Mouse (Mus musculus): ENCODE measurements around the gene Arap2. TPM values are rescaled to one million over a fixed set of nuclear protein-coding genes. Genes with fewer than 3 reads are reported as not detected.

Arap2 gene
- polyA plus RNA-seq, 1 experiment from 2014 or later, result 1.2 TPM

GRCm38 (mm10) chr5:62765459-62765783 lies 538 bp downstream of the Arap2 start:
- Histone ChIP-seq H3K9me3 (no peaks in the 10 kb centered on the region), H3K36me3 (no peaks in the 10 kb centered on the region), H3K9ac (replicated peaks) (peak overlapping the region; percentile 65), H3K27ac (no peak overlapping the region), H3K4me2 (peak overlapping the region; percentile 85), H3K4me3 (replicated peaks) (peak overlapping the region; percentile 67), H3K27me3 (peaks cover 21% of the 10 kb centered on the region), H3K4me1 (replicated peaks) (no peaks in the 10 kb centered on the region)
- ATAC-seq (ENCODE audit: insufficient number of reproducible peaks, insufficient read depth, low FRiP score, low TSS enrichment, low read depth), result peak; percentile 70; the same call in 1 of the 2 replicates
- 15% methylated on average over 5 of the region's 5 CpGs for WGBS

GRCm38 (mm10) chr5:62764161-62764560 lies 1.8 kb downstream of the Arap2 start:
- no peak for ATAC-seq (ENCODE audit: insufficient number of reproducible peaks, insufficient read depth, low FRiP score, low TSS enrichment, low read depth)
- WGBS, result 68% methylated on average over 5 of the region's 5 CpGs
- no peak overlapping the region for H3K4me2 ChIP-seq

GRCm38 (mm10) chr5:62763046-62763445 lies 2.9 kb downstream of the Arap2 start:
- peaks cover 15% of the 10 kb centered on the region for H3K27me3 ChIP-seq
- H3K36me3 ChIP-seq, result no peaks in the 10 kb centered on the region
- H3K27ac ChIP-seq, result no peak overlapping the region
- H3K9me3 ChIP-seq, result no peaks in the 10 kb centered on the region
- 90% methylated on average over 1 of the region's 1 CpGs for WGBS
- H3K9ac ChIP-seq (replicated peaks), result no peak overlapping the region
- ATAC-seq (ENCODE audit: insufficient number of reproducible peaks, insufficient read depth, low FRiP score, low TSS enrichment, low read depth), result no peak
- no peak overlapping the region for H3K4me3 ChIP-seq (replicated peaks)
- no peak overlapping the region for H3K4me2 ChIP-seq
- no peaks in the 10 kb centered on the region for H3K4me1 ChIP-seq (replicated peaks)

More at GRCm38 (mm10) chr5:62764161-62764560, 1.8 kb downstream of the Arap2 start:
- no peak overlapping the region for H3K4me3 ChIP-seq (replicated peaks)
- no peak overlapping the region for H3K9ac ChIP-seq (replicated peaks)
- no peaks in the 10 kb centered on the region for H3K9me3 ChIP-seq
- H3K4me1 ChIP-seq (replicated peaks), result no peaks in the 10 kb centered on the region
- H3K27me3 ChIP-seq, result peaks cover 21% of the 10 kb centered on the region
- H3K27ac ChIP-seq, result no peak overlapping the region
- no peaks in the 10 kb centered on the region for H3K36me3 ChIP-seq

- H3K27ac ChIP-seq, result no peak overlapping the region
- no peak overlapping the region for H3K4me3 ChIP-seq (replicated peaks)
- no peaks in the 10 kb centered on the region for H3K36me3 ChIP-seq
- no peak for ATAC-seq (ENCODE audit: insufficient number of reproducible peaks, insufficient read depth, low FRiP score, low TSS enrichment, low read depth)
- H3K27me3 ChIP-seq, result peaks cover 15% of the 10 kb centered on the region
- no peak overlapping the region for H3K9ac ChIP-seq (replicated peaks)
- WGBS, result 49% methylated on average over 4 of the region's 4 CpGs
- H3K4me1 ChIP-seq (replicated peaks), result no peaks in the 10 kb centered on the region
- H3K4me2 ChIP-seq, result no peak overlapping the region
- no peaks in the 10 kb centered on the region for H3K9me3 ChIP-seq
These were observed 3.5 kb downstream of the Arap2 start for GRCm38 (mm10) chr5:62762298-62762960.

- H3K4me2 ChIP-seq, result no peak overlapping the region
- H3K9me3 ChIP-seq, result no peaks in the 10 kb centered on the region
- WGBS, result 62% methylated on average over 5 of the region's 5 CpGs
- H3K27ac ChIP-seq, result no peak overlapping the region
- H3K27me3 ChIP-seq, result peaks cover 5% of the 10 kb centered on the region
- H3K4me3 ChIP-seq (replicated peaks), result no peak overlapping the region
- no peaks in the 10 kb centered on the region for H3K4me1 ChIP-seq (replicated peaks)
- no peak overlapping the region for H3K9ac ChIP-seq (replicated peaks)
- ATAC-seq (ENCODE audit: insufficient number of reproducible peaks, insufficient read depth, low FRiP score, low TSS enrichment, low read depth), result no peak
- no peaks in the 10 kb centered on the region for H3K36me3 ChIP-seq
These were observed 5.0 kb downstream of the Arap2 start for GRCm38 (mm10) chr5:62760791-62761504.

- no peak for ATAC-seq (ENCODE audit: insufficient number of reproducible peaks, insufficient read depth, low FRiP score, low TSS enrichment, low read depth)
- Histone ChIP-seq H3K9me3 (no peaks in the 10 kb centered on the region), H3K27me3 (no peaks in the 10 kb centered on the region), H3K4me1 (replicated peaks) (no peaks in the 10 kb centered on the region), H3K9ac (replicated peaks) (no peak overlapping the region), H3K4me3 (replicated peaks) (no peak overlapping the region), H3K27ac (no peak overlapping the region), H3K36me3 (no peaks in the 10 kb centered on the region), H3K4me2 (no peak overlapping the region)
- WGBS, result 79% methylated on average over 3 of the region's 3 CpGs
These were observed 10.0 kb downstream of the Arap2 start for GRCm38 (mm10) chr5:62755808-62756527.

- Histone ChIP-seq H3K4me2 (no peak overlapping the region), H3K4me1 (replicated peaks) (no peaks in the 10 kb centered on the region), H3K4me3 (replicated peaks) (no peak overlapping the region), H3K9ac (replicated peaks) (no peak overlapping the region), H3K9me3 (no peaks in the 10 kb centered on the region), H3K27me3 (no peaks in the 10 kb centered on the region), H3K36me3 (no peaks in the 10 kb centered on the region), H3K27ac (no peak overlapping the region)
- no peak for ATAC-seq (ENCODE audit: insufficient number of reproducible peaks, insufficient read depth, low FRiP score, low TSS enrichment, low read depth)
- WGBS, result 78% methylated on average over 3 of the region's 3 CpGs
These were observed 13.0 kb downstream of the Arap2 start for GRCm38 (mm10) chr5:62752934-62753333.

- Histone ChIP-seq H3K9ac (replicated peaks) (no peak overlapping the region), H3K36me3 (no peaks in the 10 kb centered on the region), H3K27ac (no peak overlapping the region), H3K4me2 (no peak overlapping the region), H3K9me3 (no peaks in the 10 kb centered on the region), H3K4me1 (replicated peaks) (no peaks in the 10 kb centered on the region), H3K4me3 (replicated peaks) (no peak overlapping the region), H3K27me3 (no peaks in the 10 kb centered on the region)
- ATAC-seq (ENCODE audit: insufficient number of reproducible peaks, insufficient read depth, low FRiP score, low TSS enrichment, low read depth), result no peak
- WGBS, result 70% methylated on average over 2 of the region's 2 CpGs
These were observed 14.3 kb downstream of the Arap2 start for GRCm38 (mm10) chr5:62751692-62752091.

GRCm38 (mm10) chr5:62748168-62748567 lies 17.8 kb downstream of the Arap2 start:
- no peaks in the 10 kb centered on the region for H3K36me3 ChIP-seq
- H3K4me3 ChIP-seq (replicated peaks), result no peak overlapping the region
- no peaks in the 10 kb centered on the region for H3K4me1 ChIP-seq (replicated peaks)
- H3K4me2 ChIP-seq, result no peak overlapping the region
- no peaks in the 10 kb centered on the region for H3K27me3 ChIP-seq
- no peak overlapping the region for H3K27ac ChIP-seq
- no peaks in the 10 kb centered on the region for H3K9me3 ChIP-seq
- no peak overlapping the region for H3K9ac ChIP-seq (replicated peaks)
- ATAC-seq (ENCODE audit: insufficient number of reproducible peaks, insufficient read depth, low FRiP score, low TSS enrichment, low read depth), result no peak
- WGBS, result 100% methylated on average over 2 of the region's 2 CpGs

GRCm38 (mm10) chr5:62743220-62743922 lies 22.6 kb downstream of the Arap2 start:
- H3K4me2 ChIP-seq, result no peak overlapping the region
- ATAC-seq (ENCODE audit: insufficient number of reproducible peaks, insufficient read depth, low FRiP score, low TSS enrichment, low read depth), result no peak
- 88% methylated on average over 9 of the region's 9 CpGs for WGBS
- H3K4me3 ChIP-seq (replicated peaks), result no peak overlapping the region
- no peak overlapping the region for H3K27ac ChIP-seq
- no peaks in the 10 kb centered on the region for H3K36me3 ChIP-seq
- no peaks in the 10 kb centered on the region; the same call in 1 of the 2 replicates for H3K27me3 ChIP-seq
- no peaks in the 10 kb centered on the region for H3K4me1 ChIP-seq (replicated peaks)
- no peaks in the 10 kb centered on the region for H3K9me3 ChIP-seq
- no peak overlapping the region for H3K9ac ChIP-seq (replicated peaks)
